Mouse (Mus musculus) embryo, embryonic 11 days (tissue): ENCODE data around the gene Uqcr11.
A peak's percentile ranks its signal among the peaks of the same experiment; 100 is the strongest.

Experiments used
- DNase-seq: peaks from one replicate; pipeline ENCODE4 v3.0.0-alpha.2; 2015

The Uqcr11 gene

DNA sequence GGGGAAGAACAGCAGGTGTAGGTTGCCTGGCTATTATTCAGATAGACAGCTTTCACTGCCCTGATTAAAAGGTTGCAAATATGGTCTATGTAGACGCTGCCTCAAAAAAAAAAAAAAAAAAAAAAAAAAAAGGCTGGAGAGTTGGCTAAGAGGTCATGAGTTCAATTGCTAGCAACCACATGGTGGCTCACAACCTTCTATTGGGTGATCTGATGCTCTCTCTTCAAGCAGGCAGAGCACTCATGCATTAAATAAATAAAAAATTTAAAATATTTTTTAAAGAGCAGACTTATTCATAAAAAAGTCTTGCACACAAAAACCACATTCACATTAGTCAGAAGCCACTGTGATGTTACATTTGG, 8.5 kb downstream of the Uqcr11 start:
- peak; percentile 48 for DNase-seq

DNA sequence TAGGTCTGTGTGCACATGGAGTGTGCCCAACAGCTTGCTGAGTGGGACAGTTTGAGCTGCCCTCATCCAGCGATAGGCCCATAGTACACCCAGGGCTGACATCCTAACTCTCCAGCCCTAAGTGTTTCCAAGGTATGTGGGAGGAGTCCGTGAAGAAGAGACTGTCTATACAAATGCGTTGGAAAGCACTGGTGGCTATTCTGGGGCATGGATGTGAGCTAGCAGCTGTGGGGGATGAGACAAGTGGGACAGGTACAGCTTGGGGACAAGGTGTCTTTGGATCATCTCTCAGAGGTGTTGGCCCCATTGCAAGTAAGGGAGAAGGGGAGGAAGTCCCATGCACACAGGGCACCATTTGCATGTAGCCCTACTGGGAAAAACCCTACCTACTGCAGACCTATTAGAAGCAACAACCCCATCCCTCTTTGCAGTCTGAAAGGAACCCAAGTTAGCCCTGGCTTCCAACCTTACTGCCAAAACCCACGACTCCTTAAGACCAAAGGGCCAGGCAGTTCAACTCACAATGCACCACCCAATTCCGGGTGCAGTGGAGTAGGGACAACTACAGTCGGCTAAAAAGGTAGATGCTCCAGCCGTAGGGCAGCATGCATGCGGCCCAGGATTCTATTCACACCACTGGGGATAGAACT, 9.0 kb downstream of the Uqcr11 start:
- no peak for DNase-seq

DNA sequence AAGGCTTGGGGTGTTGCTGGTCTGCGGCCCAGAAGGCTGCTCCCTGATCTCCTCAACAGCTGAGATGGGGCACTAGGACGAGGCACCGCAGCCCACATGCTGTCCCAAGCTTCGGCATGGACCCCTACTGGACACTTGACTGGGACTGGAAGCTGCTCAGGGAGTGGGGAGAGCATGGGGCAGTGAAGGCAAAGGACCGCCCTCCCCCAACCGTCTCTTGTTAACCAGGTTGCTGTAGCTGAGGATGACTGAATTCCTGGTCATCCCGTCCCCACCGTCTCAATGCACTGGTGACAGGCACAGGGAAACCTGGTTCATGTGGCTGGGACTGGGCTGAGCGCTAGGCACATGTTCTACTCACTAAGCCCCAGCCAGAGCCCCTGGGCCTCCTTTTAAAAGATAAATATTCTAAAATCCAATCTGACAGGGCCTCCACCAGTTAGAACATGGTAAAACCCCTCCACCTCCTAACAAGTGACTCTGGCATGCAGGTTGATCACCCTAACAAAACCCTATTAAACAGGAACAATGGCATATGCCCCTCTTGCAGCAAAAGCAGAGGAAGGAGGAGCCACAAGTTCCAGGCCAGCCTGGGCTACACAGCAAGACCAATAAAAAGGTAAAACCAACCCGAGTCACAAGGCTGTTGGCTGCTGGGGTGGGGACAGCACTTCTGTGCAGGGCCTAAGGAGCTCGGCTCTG, 9.7 kb downstream of the Uqcr11 start:
- no peak for DNase-seq

DNA sequence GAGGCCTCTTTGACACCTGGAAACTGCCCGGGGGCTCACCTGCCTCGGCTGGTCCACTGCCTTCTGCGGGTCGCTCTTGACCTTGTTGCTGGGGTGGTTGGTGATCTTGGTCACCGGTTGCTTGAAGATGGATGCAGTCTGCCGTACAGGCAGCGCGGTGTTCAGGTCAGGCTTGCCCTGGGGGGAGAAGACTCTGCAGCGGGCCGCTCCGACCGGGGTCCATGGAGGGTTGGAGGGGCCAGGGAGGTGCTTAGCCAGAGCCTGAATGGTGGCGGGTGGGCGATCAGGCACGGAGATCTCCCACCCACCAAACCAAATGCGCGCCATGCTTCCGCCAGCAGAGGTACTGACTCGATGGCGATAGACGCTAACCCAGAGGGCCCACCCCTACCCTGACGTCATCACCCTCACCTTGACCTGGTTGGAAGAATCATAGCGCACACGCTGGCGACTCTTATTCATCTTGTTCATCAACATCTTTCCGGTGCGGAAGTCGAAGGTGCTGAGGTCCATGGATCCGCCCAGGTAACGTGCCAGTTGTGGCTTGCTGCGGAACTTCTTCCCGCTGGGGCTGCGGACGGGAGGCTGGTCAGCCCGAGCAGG, 11.5 kb downstream of the Uqcr11 start:
- DNase-seq = no peak

DNA sequence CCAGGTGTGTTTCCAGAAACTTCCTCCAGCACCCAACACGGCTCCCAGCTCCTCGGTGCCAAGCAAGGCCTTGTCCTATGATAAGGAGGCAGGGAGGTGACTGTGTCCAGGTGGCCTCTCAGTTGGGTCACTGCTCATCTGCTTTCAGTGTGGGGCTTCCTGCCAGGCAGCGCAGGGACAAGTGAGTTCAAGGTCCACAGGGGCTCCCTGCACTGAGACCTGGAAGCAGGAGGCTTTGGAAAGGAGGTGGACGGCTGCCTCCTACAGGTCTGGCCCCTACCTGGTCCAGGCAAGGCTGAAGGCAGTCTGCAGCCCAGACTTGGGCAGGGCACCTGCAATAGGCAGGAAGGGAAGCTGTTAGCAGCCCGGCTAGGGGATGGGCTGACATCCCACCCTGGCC, 13.9 kb downstream of the Uqcr11 start:
- no peak for DNase-seq

DNA sequence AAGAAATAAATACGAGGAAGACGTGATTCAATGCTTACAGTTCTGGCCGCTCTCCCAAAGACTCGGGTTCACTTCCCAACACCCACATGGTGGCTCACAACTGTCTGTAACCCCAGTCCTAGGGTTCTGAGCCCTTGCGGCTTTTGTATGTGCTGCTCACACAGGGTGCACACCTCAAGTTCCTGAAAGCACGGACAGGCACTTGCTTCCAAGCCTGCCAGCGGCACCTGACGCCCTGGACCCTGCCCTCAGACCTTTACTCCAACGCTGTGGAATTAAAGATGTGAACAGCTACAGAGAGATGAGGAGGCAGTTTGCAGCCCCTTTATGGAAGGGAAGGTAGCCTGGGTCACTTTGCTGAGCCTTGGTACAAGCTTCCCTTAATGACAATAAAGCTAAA, 15.9 kb downstream of the Uqcr11 start:
- no peak for DNase-seq

DNA sequence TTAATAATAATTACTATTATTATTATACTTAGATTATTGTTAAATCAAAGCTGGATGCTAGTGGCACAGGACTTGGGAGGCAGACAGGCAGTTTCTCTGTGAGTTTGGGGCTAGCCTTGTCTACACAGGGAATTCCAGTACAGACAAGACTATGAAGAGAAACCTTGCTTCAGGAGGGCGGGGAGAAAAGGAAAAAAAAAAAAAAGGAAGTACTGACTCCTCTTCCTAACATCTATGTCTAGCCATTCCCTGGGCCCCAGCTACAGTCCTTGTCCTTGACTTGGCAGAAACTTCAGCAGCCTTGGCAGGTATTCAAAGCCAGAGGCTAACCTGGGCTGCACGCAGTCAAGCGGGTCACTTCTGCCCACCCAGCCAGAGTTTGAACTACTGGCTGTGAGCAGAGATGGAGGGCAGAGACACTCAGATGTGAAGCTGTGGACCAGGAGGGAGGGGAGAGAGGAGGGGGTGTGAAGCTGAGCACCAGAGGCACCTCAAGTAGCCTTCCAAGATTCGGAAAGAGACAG, 17.4 kb downstream of the Uqcr11 start:
- no peak for DNase-seq

DNA sequence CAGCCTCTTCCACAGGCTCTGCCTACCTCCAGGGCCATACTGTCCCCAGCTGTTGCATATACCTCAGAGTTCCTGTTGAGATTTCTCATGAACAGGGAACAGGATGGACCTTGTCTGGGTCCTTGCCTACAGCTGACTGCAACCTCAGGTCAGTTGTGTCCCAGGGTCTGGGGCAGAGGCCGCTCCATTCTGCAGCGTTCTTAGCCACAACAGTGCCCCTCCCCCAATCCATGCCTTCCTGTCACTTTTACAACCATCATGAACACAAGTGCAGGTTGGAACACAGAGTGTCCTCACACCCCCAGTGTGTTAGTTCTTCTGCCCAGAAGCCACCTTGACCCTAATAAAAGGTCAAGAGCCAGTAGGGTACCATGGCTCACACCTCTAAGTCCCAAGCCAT, 17.9 kb downstream of the Uqcr11 start:
- DNase-seq = no peak

DNA sequence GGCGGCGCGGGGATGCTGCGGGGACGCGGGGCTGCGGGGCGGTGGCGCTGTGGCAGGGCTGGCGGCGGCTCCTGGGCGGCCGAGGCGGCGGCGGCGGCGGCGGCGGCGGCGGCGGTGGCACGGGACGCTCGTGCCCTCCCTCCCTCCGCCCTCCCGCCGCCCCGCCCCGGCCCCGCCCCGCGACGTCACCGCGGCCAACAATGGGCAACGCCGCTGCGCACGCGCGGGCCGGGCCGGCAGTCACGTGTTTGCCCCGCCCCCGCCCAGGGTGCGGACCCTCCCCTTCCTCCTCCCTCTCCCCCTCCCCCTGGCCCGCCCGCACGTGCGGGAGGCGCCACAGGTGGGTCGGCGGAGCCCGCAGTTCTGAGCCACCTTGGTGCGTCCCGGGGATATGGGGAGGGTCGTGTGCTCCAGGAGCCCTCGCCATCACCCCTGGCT, 19.1 kb downstream of the Uqcr11 start, which contains the start of gene Mex3d:
Mex3d (minus strand) TSS at position 138 of the 438 bp plus-strand sequence.
- DNase-seq = peak; percentile 95

DNA sequence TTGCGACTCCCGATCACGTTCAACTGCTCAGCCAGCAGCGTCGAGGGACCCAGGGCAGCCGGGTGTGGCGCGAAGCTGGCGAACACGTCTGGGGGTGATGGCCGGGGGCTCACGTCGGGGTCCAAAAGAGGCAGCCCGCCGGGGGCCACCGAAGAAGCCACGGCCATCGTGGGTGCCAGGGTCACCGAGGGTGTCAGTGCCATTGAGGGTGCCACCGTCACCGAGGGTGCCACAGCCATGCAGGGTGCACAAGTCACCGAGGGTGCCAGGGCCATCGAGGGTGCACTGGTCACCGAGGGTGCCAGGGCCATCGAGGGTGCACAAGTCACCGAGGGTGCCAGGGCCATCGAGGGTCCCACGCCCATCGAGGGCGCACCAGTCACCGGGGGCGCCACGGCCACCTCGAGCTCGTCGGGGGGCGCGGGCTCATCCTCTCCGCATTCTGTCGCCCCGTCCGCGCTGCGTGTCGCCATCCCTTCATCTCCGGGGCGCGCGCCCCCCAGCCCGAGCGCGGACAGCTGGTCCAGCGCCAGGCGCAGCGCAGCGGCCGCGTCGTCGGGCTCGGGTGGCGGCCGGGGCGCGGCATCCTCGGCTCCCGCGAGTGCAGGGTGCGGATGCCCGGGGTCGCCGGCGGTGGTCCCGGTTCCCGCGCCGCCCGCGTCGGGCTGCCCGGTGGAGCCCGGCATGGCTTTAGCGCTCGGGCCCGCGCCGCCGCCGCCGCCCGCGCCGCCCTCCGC, 19.7 kb downstream of the Uqcr11 start:
- DNase-seq = peak; percentile 47

DNA sequence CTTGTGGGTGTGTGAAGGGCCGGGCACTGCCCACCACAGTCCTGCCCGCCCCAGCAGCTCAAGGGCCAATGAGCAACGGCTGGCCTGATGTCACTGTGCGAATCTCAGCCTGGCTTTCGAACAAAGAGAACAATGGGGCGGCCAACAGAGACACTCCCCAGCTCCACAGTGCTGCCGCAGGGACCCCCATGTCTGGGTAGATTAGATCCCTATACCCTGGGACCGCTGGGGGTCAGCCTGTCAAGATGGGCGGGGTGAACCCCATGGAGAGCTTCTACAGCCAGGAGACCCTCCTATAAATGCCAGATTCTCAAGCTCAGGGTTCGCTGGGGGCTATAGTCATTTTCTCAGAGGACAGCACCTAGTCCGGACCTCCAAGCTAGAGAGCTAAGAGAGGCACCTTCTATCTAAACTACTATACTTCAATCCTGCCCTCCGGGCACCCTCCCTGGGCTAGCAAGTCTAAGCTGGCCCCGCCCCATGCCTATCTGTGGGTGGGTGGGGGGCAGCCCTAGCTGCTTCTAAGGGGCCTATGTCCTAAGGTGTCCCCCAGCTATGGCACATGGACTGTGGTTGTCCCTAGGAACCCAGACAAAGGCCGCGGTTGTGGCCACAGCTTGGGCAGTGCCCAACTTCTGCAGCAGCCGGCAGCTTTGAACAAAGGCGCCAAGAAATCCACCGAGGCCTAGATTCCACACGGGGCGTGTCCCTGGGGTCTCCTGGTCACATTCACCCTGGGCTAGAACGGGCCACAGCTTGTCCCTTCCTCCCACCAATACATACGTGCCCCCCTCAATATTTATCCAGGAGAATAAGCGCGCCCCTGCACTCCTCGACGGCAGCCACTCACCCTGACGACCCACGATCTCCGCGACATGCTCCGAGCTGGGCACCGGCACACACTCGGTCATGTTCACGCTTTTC, 20.6 kb downstream of the Uqcr11 start:
- DNase-seq = peak; percentile 86

DNA sequence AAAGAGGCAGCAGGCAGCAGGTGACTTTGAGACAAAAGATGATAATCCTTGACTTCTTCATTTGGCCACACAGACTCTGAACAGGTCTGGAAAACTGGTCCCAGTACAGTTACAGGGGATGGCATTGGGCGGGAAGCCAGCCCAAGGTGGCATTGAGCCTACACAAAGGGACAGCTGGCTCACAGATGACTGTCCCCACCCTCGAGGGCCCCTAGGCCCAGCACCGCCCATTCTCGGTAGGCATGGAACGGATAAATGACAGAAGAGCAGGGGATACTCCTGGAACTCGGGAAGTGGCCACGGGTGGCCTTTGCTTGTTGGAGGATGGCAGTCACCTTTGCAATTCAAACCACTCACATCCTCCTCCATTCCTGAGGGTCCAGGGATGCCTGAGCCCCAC, 21.3 kb downstream of the Uqcr11 start:
- peak; percentile 28 for DNase-seq

DNA sequence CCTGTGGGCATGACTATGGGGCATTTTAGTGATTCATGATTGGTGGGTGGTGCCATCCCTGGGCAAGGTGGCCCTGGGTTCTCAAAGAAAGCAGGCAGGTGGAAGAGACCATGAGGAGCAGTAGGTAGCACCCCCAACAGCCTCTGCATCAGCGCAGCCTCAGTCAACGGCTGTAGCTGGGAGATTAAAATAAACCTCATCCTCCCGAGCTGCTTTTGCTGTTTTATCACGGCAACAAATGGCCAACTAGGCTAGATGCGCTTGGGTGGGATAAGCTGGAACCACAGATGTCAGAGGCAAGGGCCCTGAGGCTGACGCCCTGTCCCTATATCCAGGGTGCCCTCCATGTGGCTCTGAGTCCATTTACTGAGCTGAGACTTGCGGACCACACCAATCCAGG, 21.9 kb downstream of the Uqcr11 start:
- no peak for DNase-seq

DNA sequence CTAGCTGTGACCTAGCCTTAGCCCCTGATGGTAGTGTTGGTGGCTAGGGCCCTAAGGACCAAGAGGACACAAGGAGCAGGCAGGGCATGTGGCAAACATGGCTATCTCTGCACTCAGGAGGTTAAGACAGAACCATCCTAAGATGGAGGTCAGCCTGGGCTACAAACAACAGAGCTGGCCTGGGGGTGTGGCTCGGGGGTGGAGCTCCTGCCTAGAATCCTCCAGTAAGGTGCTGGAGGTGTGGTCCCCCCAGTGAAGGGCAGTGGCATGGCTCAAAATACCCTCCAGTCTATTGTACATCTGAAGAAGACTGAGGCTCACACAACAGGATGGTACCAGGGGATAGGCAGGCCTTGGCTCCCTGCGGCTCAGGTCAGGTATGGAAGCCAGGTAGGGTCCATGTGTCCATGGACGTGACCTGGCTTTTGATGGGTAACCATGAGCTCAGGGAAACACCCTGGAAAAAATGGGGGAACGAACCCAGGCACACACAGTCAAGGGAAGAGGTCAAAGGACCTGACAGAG, 22.5 kb downstream of the Uqcr11 start:
- DNase-seq = no peak

DNA sequence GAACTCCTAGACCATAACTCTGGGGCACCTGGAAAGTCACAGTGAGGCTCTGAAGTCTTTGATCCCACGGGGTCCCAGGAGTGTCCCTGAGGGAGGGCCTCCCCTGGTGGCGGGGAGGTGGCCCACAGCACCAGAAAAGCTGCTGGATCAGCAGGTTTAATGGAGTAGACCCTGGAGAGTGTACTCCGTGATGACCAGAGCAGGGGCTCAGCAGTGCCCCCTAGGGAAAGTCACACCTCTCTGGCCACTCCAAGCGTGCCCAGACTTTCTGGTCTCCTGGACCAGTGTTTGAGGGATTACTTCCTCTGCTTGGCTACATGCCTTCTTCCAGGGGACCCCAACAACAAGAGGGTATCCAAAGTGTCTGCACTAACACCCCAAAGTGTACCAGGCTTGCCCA, 23.2 kb downstream of the Uqcr11 start:
- DNase-seq = no peak

DNA sequence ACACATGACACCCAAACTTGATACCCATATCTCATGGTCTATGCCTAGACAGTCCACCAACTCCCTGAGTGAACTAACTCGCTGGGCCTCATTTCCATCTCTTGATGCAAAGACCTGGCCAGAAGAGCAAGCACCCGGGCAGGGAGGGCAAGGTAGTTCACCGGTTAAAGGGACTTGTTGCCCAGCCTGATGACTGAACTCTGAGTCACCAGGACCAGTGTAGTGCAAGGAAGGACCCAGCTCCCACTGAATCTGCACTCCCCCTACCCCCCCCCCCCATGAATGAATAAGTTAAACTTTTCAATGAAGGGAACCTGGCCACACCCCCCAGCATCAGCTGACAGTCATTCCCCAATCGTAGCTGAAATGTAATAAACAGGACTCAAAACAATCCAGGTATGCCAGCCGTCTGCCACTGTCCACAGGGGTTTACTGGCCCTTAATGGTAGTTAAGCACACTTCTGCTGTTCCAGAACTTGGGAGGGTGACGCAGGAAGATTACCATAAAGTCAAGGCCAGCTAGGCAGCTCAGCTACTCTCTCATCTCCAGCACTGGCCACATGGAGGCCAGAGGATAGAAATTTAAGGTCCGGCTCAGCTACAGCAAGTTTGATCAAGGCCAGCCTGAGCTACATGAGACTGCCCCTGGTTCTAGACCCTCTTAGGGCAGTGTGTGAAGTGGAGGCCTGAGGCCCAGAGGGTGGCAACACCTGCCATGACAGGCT, 23.8 kb downstream of the Uqcr11 start:
- DNase-seq = no peak

DNA sequence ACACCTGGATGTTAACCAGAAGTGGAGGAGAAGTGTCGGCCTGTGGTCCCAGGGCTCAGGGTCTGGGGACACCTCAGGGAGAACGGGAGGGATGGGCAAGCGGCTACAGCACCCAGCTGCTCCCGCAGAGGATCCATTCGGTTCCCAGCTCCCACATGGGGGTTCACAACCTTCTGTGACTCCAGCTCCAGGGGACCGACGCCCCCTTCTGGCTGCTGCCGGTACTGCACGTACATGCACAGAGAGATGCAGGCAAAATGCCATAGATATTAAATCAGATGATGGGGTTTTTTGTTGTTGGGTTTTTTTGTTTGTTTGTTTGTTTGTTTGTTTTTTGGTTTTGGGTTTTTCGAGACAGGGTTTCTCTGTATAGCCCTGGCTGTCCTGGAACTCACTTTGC, 28.9 kb downstream of the Uqcr11 start:
- DNase-seq = no peak

DNA sequence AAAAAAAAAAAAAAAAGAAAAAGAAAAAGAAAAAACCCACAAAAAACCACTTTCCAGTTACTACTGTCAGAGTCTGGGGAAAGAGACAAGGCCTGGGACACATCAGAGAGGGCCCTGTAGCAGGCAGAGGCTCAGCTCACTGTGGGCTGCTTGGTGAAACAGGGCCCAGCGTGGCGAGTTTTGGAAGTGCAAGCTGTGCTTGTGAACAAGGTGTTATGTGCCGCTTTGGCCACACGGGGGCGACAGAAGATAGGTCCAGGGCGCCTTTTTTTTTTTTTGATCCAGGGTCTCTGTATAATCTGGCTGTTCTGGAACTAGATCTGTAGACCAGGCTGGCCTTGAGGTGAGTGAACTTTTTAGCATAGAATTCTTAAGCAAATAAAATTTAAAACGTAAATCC, 30.5 kb downstream of the Uqcr11 start:
- DNase-seq = peak; percentile 94

DNA sequence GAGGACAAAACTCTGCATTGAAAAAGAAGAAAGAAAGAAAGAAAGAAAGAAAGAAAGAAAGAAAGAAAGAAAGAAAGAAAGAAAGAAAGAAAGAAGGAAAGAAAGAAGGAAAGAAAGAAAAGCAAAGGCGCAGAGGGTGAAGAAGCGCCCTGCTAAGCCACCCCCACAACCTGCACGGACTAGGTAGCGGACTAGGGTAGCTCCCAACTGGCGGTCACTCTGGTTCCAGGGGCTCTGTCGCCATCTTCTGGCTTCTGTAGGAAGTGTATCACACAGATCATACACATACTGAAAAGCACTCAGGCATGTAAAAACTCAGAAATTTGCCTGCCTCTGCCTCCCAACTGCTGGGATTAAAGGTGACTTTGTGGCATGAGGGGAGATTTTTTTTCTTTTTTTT, 32.6 kb downstream of the Uqcr11 start:
- DNase-seq = peak; percentile 72

DNA sequence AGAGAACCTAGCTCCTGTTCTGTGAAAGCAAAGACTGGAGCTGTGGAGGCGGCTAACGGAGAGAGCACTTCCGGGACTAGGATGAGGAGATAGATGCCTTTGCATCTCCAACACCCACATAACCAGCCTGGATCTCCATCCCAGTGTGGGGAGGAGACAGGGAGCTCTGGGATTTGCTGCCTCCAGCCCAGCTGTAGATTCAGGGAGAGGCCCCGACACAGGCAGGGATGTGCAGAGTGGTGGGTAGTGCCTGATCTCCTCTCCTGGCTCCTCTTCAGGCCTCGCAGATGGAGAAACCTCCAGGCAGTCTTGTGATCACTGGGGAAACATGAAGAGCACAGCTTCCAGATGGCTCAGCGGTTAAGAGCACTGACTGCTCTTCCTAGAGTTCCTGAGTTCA, 33.9 kb downstream of the Uqcr11 start:
- DNase-seq = no peak

DNA sequence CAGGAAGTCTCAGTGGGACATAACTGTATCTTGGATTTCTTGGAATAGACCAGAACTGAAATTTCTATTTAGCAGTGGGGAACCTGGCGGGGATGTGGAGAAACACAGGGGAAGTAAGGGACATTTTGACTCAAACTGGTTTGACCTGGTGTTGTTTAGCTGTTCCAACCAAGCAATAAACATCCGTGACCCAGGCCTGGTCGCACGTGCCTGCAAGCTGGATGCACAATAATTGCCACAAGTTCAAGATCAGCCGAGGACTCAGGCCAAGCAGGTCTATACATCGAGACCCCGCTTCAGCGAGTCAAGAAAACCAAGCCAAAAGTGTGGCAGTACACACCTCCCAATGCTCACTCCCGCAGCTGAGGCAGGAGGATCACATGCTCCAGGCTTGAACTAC, 34.6 kb downstream of the Uqcr11 start:
- DNase-seq = no peak
